14 mouse cellular contexts compared by ENCODE assay signal in genomic region chr4:135981524-135982063, GRCm38 (mm10). TPM values are rescaled to one million over a fixed set of nuclear protein-coding genes. Genes with fewer than 3 reads are reported as not detected.
A peak's percentile ranks its signal among the peaks of the same experiment; 100 is the strongest.
DNase-seq lines count a peak whose midpoint lies in the region; ATAC-seq and TF ChIP-seq lines count a peak whose summit lies in the region.
"Had no signal": no experiment of that assay in that cellular context is flagged by ENCODE, and none has a peak within 500 bp of the region (broad histone marks: within the 10 kb centered on the region; RNA-seq: fewer than 3 reads in every experiment).

No protein-coding gene starts in this region.

- no peak for TF ChIP-seq POLR2A in bone marrow macrophage, adult 2 months (IDR thresholded peaks at IDR 0.05; ENCODE audit: borderline replicate concordance, low read depth, low read length)

- 80% methylated on average over 7 of the region's 7 CpGs for WGBS in kidney, embryonic 16.5 days

- peaks cover 35% of the 10 kb centered on the region for H3K36me3 ChIP-seq in kidney, embryonic 16.5 days (ENCODE audit: insufficient read depth, low read length)

- peaks cover 26% of the 10 kb centered on the region for H3K4me1 ChIP-seq in bone marrow macrophage, adult 2 months (ENCODE audit: control insufficient read depth, insufficient read depth, low read length)
- H3K4me1 ChIP-seq in kidney, embryonic 16.5 days (ENCODE audit: insufficient read depth, low read length), result peaks cover 13% of the 10 kb centered on the region

- no peak overlapping the region for H3K4me2 ChIP-seq in kidney, embryonic 16.5 days (replicated peaks; ENCODE audit: low read depth, low read length)
- H3K4me2 ChIP-seq: kidney, embryonic 15.5 days; limb, embryonic 15.5 days had no signal

- no peaks in the 10 kb centered on the region for H3K27me3 ChIP-seq in kidney, embryonic 16.5 days (ENCODE audit: insufficient read depth, low read length)
- H3K27me3 ChIP-seq: kidney, embryonic 15.5 days; limb, embryonic 15.5 days had no signal

- ATAC-seq in frontal cortex, adult (ENCODE audit: low TSS enrichment), result peak; percentile 96
- ATAC-seq in CD4-positive, CD25-positive, alpha-beta regulatory T cell, adult 4 months, result no peak
- ATAC-seq in kidney, embryonic 16.5 days (ENCODE audit: low FRiP score, low TSS enrichment), result no peak
- ATAC-seq: activated CD4-positive, CD25-positive, alpha-beta regulatory T cell, adult 4 months had no signal

- no peak overlapping the region for H3K4me3 ChIP-seq in bone marrow macrophage, adult 2 months (ENCODE audit: insufficient read depth, low read length)
- no peak overlapping the region for H3K4me3 ChIP-seq in kidney, embryonic 16.5 days (ENCODE audit: low read length)
- H3K4me3 ChIP-seq: kidney, embryonic 15.5 days; limb, embryonic 15.5 days had no signal

- no peak for TF ChIP-seq CTCF in bone marrow macrophage, adult 2 months (IDR thresholded peaks at IDR 0.05; ENCODE audit: low read depth, low read length)

- no peak for DNase-seq in frontal cortex, postnatal 25 days (ENCODE audit: low spot score in 2 of 2)
- DNase-seq in layer of hippocampus, adult 8-10 months (ENCODE audit: low spot score in 2 of 2), result peak; percentile 82 to 85
- peak; percentile 77 to 86 for DNase-seq in right cerebral cortex, postnatal 10 days (ENCODE audit: low spot score in 2 of 2)
- no peak for DNase-seq in adrenal gland, postnatal 36 days
- DNase-seq: embryo, embryonic 11 days; gastrocnemius, postnatal 25 days; heart, postnatal 4 days had no signal

- no peak overlapping the region for H3K9ac ChIP-seq in kidney, embryonic 16.5 days (replicated peaks; ENCODE audit: low read length)
- H3K9ac ChIP-seq: kidney, embryonic 15.5 days; limb, embryonic 15.5 days had no signal

- H3K27ac ChIP-seq in bone marrow macrophage, adult 2 months (ENCODE audit: insufficient read depth, low read depth, low read length), result peak overlapping the region; percentile 33
- H3K27ac ChIP-seq in kidney, embryonic 16.5 days (ENCODE audit: low read length), result no peak overlapping the region
- H3K27ac ChIP-seq: kidney, embryonic 15.5 days; limb, embryonic 15.5 days had no signal

- H3K9me3 ChIP-seq in kidney, embryonic 16.5 days (ENCODE audit: low read length), result no peaks in the 10 kb centered on the region
- H3K9me3 ChIP-seq: kidney, embryonic 15.5 days; limb, embryonic 15.5 days had no signal

RNA-seq across cellular contexts. Expression of gene Pithd1, which starts 5.5 kb away (rescaled TPM):
- polyA plus RNA-seq in bone marrow macrophage, adult 2 months (2012; ENCODE audit: insufficient read depth, insufficient read length, missing spikeins), result 31.0 and 31.5 TPM in 2 replicates
- 10 to 100 TPM; 79.8 to 89.2 (median 83.7) TPM for total RNA-seq in layer of hippocampus, adult 8-10 months (2022)
- 1 to 10 TPM; 9.3 to 9.7 TPM for polyA plus RNA-seq in CD4-positive, CD25-positive, alpha-beta regulatory T cell, adult 4 months (2017; shearing (Covaris generic))
- polyA plus RNA-seq in kidney, embryonic 16.5 days (2015; fragmentation: Nextera tagmentation; extraction: Ambion mirVana), result 46.8 and 48.7 TPM in 2 replicates
- 10 to 100 TPM; 28.9 to 34.2 TPM for total RNA-seq in adrenal gland, postnatal 36 days (2021)

RNA-seq across cellular contexts. Expression of gene Lypla2, which starts 9.2 kb away (rescaled TPM):
- polyA plus RNA-seq in bone marrow macrophage, adult 2 months (2012; ENCODE audit: insufficient read depth, insufficient read length, missing spikeins), result 74.7 and 77.1 TPM in 2 replicates
- total RNA-seq in layer of hippocampus, adult 8-10 months (2022), result 100 to 1,000 TPM in 2 of 4 experiments, 10 to 100 TPM in 2; 94.3 to 103 (median 98.5) TPM
- 10 to 100 TPM; 63.0 to 72.0 TPM for polyA plus RNA-seq in CD4-positive, CD25-positive, alpha-beta regulatory T cell, adult 4 months (2017; shearing (Covaris generic))
- 143 and 147 TPM in 2 replicates for polyA plus RNA-seq in kidney, embryonic 16.5 days (2015; fragmentation: Nextera tagmentation; extraction: Ambion mirVana)
- 10 to 100 TPM; 68.0 to 77.0 TPM for total RNA-seq in adrenal gland, postnatal 36 days (2021)

RNA-seq across cellular contexts. Expression of gene Gale, which starts 18.1 kb away (rescaled TPM):
- polyA plus RNA-seq in bone marrow macrophage, adult 2 months (2012; ENCODE audit: insufficient read depth, insufficient read length, missing spikeins), result 4.7 and 5.6 TPM in 2 replicates
- 10 to 100 TPM; 22.3 to 28.1 (median 26.3) TPM for total RNA-seq in layer of hippocampus, adult 8-10 months (2022)
- 10 to 100 TPM; 16.2 to 24.8 TPM for polyA plus RNA-seq in CD4-positive, CD25-positive, alpha-beta regulatory T cell, adult 4 months (2017; shearing (Covaris generic))
- 40.6 and 40.7 TPM in 2 replicates for polyA plus RNA-seq in kidney, embryonic 16.5 days (2015; fragmentation: Nextera tagmentation; extraction: Ambion mirVana)
- total RNA-seq in adrenal gland, postnatal 36 days (2021), result 10 to 100 TPM; 13.5 to 24.0 TPM

RNA-seq across cellular contexts. Expression of gene Hmgcl, which starts 35.3 kb away (rescaled TPM):
- polyA plus RNA-seq in bone marrow macrophage, adult 2 months (2012; ENCODE audit: insufficient read depth, insufficient read length, missing spikeins), result 99.8 and 101 TPM in 2 replicates
- total RNA-seq in layer of hippocampus, adult 8-10 months (2022), result 10 to 100 TPM; 34.6 to 39.1 (median 37.6) TPM
- polyA plus RNA-seq in CD4-positive, CD25-positive, alpha-beta regulatory T cell, adult 4 months (2017; shearing (Covaris generic)), result 100 to 1,000 TPM in 1 of 2 experiments, 10 to 100 TPM in 1; 73.7 to 104 TPM
- polyA plus RNA-seq in kidney, embryonic 16.5 days (2015; fragmentation: Nextera tagmentation; extraction: Ambion mirVana), result 86.5 and 93.2 TPM in 2 replicates
- total RNA-seq in adrenal gland, postnatal 36 days (2021), result 10 to 100 TPM; 56.1 to 62.6 TPM

RNA-seq across cellular contexts. Expression of gene Eloa, which starts 40.0 kb away (rescaled TPM):
- polyA plus RNA-seq in bone marrow macrophage, adult 2 months (2012; ENCODE audit: insufficient read depth, insufficient read length, missing spikeins), result 66.0 and 69.3 TPM in 2 replicates
- 10 to 100 TPM; 26.3 to 30.5 (median 28.8) TPM for total RNA-seq in layer of hippocampus, adult 8-10 months (2022)
- polyA plus RNA-seq in CD4-positive, CD25-positive, alpha-beta regulatory T cell, adult 4 months (2017; shearing (Covaris generic)), result 10 to 100 TPM; 44.5 to 58.9 TPM
- polyA plus RNA-seq in kidney, embryonic 16.5 days (2015; fragmentation: Nextera tagmentation; extraction: Ambion mirVana), result 45.1 and 45.2 TPM in 2 replicates
- 10 to 100 TPM; 42.1 to 44.6 TPM for total RNA-seq in adrenal gland, postnatal 36 days (2021)

Comparison
In these comparisons a context has a peak if more than half of its experiments do, and no peak if none do; other contexts are left out.
1. DNase-seq: peak in layer of hippocampus, adult 8-10 months (2 of 2) and right cerebral cortex, postnatal 10 days (2 of 2); none in frontal cortex, postnatal 25 days (0 of 2) and adrenal gland, postnatal 36 days (0 of 2).